Mouse (Mus musculus) heart, postnatal 10 days (tissue): ENCODE data around the gene Pak3. TPM values are rescaled to one million over a fixed set of nuclear protein-coding genes. Genes with fewer than 3 reads are reported as not detected.
A peak's percentile ranks its signal among the peaks of the same experiment; 100 is the strongest.

Experiments used
- DNase-seq, 2 experiments: peaks; one replicate each; pipeline ENCODE4 v3.0.0; 2021
- intact Hi-C: fragments of 180-260 bp; cut with DNase I; formaldehyde crosslinking; loops from one replicate; pipeline ENCODE4 v1.15.1; 2025
- microRNA-seq, 2 experiments: library from miRNA; unstranded; fragments of <30 nt; microRNA quantifications; one replicate each; pipeline ENCODE4 v1.2.0; 2022
- total RNA-seq, 2 experiments: library from RNA; stranded (reverse); gene quantifications; 2 replicates each; pipeline ENCODE4 v1.2.3; 2021

Gene Pak3
- total RNA-seq, 2 experiments from 2014 or later, result 2.4 to 5.5 TPM

- intact Hi-C loops, result no loop called here
- no peak for DNase-seq
Measured at GRCm38 (mm10) chrX:143655177-143655492, 136.7 kb downstream of the Pak3 start.

DNA sequence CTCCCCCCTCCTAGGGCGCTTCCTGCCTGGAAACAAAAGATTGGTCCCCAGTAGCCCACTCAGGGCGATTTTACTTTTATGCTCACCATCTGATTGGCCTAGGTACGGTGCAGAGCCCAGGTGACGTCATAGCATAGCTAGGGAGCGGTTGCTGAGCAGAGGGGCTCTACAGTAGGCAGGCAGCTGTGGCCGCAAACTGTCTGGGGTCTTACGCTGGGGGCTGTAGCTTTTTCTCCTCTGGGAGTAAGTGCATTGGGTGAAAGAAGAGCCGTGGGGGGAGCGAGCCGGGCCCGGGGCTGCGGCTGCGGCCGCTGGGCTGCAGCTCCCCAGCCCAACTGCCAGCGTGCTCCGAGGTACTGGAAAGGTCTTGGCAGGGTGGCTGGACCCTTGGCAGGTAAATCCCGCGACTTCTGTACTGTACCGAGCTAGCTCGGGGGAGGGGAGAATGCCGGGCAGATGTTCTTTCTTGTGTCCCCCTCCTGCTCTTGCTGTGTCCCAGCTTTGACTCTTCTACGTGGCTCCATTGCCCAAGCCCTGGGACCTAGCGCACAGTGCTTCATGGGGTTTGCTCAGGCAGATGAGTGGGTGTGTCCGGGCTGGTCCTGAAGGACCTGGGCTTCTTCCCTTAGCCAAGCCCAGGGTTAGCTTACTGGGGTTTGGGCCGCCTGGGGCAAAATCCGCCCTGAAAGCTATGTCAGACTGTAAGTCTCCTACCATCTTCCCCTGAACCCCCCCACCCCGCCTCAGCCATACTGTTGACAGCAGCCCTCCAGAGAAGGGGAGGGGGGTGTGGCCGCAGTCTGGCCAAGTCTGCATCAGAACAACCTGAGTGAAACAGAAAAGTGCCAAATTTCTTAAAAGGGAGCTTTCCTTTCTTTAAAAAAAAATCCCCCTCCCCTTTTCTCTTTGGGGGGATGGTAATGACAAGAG, 146.1 kb downstream of the Pak3 start:
- peak; percentile 20 to 24 for DNase-seq
- intact Hi-C loops, result loop anchor here (5.0 kb wide), 1 partner anchor 567 kb away; the partner anchor contains the start of gene Rtl9

GRCm38 (mm10) chrX:143665771-143666170, 147.4 kb downstream of the Pak3 start:
- no peak for DNase-seq
- intact Hi-C loops, result loop anchor here (5.0 kb wide), 1 partner anchor 568 kb away; the partner anchor contains the start of gene Rtl9

GRCm38 (mm10) chrX:143666991-143667390, 148.6 kb downstream of the Pak3 start:
- peak in 1 of 2 experiments; percentile 11 for DNase-seq
- intact Hi-C loops, result loop anchor here (5.0 kb wide), 1 partner anchor 570 kb away; the partner anchor contains the start of gene Rtl9

DNA sequence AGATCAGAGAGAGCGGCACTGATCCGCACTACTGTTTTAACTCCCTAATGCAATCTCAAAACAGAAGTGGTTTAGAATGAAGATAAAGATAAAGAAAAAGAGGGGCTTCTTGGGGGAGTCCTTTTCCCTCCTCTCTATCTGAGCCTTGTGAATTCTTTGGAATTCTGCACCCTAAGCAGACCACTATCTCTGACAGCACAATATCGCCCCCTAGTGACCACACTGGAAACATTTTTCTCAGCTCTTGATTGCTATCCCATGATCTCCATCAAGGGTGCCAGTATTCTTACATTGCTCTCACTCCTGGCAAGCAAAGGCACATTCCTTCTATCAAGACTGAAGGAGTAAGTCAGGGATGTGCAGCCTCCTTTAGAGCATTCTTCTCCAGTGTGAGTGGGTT, 149.9 kb downstream of the Pak3 start:
- intact Hi-C loops, result loop anchor here (1.0 to 5.0 kb wide), 2 partner anchors 206 to 571 kb away; partner anchors contain the start of gene Rtl9
- DNase-seq, result peak; percentile 41 to 58

DNA sequence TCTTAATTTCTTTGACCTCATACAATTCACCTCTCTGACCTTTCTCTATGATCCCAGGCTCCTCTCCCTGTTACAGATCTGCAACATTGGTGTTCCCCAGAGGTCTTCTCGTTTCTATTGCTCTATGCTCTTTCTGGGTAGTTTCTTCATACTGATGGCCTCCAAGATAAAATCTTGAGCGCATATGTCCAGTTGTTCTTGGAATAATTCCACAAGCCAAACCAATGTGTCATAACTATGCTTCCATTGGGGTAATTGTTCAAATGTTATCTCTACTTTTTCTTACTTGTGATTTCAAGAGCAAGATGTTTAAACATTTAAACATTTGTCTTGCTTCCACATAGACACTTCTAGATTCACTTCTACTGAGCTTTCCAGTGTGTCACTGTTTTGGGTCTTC, 160.2 kb downstream of the Pak3 start:
- intact Hi-C loops, result no loop called here
- DNase-seq, result no peak

DNA sequence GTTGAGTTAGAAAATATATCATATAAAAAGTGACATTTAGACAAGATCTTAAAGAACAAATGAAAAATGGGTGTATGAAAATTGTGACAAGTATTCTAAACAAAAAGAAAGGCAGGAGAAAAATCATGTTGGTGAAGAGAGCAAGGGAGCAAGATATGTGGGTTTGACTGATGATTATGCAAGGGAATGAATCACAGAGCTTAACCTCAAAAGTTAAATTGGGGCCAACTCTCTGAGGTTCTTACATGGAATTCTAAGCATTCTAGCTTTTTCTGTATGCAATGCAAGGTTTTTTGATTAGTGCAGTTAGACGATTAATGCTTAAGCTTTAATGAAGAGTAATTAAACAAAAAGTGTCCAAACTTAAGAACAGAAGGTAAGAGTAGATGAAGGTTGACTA, 203.9 kb downstream of the Pak3 start:
- DNase-seq, result no peak
- intact Hi-C loops, result no loop called here

DNA sequence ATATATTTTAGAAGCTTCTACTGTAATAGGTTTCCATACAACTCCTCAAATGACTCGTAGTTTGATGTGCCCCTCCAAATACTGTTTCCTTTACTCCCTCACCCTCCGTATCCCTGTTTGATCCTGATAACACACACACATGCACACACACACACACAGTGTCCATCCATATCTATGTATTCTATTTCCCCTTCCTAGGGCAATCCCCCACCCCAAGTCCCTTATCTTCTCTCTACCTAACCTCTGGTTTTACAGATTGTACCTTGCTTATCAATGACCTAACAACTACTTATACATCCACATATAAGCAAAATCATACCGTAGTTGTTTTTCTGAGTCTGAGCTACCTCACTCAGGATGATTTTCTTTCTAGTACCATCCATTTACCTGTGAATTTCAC, 207.0 kb downstream of the Pak3 start:
- DNase-seq, result no peak
- intact Hi-C loops, result no loop called here

DNA sequence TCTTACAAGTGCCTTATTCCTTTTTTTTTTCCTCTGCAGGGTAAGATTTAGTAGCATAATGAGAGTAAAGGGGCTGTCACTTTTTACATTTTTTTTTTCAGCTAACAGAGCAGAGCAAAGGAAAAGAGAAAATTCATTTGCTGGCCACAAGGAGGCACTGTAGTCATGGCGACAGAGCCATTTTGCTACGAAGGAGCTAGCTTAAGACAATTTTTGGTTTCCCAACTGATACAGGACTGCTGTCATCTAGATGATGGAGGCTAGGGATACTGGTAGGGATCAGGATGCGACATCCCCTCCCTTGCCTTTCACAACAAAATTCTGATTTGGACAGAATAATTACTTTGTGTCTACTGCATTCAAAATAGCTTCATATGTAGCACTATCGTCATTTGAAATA, 217.6 kb downstream of the Pak3 start:
- DNase-seq, result peak; percentile 7 to 26
- intact Hi-C loops, result loop anchor here (5.0 kb wide), 1 partner anchor 566 kb away; no protein-coding TSS in a partner anchor

GRCm38 (mm10) chrX:143739171-143739570, 220.8 kb downstream of the Pak3 start:
- intact Hi-C loops, result loop anchor here (1.0 to 5.0 kb wide), 2 partner anchors 257 to 563 kb away; no protein-coding TSS in a partner anchor
- DNase-seq, result peak; percentile 23 to 47

DNA sequence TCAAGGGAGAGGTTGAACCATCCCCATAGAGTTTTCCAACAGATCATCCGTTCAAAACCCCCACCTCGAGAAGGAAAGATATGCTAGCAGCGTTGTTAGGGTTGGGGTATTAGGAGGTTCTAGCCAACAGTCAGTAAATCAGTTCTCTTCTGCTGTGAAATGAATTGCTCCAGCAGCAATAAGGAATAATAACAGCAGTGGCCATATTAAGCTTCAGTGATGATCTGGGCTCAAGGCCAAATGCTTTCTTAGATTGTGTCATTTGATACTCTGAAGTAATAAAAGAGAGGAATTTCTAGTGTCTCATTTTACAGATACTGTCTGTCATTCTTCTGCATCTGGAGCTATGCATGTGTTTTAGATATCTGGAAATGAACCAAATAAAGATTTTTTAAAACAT, 244.2 kb downstream of the Pak3 start:
- intact Hi-C loops, result no loop called here
- DNase-seq, result no peak

DNA sequence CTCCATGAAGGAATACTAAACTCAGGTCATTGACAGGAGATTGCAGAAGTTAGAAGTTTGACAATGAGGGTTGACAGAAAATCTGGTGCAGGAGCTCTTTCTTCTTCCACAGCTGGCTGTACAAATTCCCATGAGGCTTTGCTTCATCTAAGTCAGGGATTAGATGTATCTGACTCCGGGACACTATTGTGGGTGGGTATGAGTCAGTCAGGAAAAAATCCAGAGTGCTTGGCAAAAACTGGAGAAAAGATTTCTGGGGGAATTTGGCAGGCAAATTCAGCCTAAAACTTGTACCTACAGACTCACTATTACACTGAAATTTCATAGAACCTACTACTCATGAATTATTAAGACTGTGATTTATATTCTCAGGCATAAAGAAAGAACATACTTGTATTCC, 297.6 kb downstream of the Pak3 start:
- intact Hi-C loops, result no loop called here

GRCm38 (mm10) chrX:143818961-143819360, 300.6 kb downstream of the Pak3 start:
- intact Hi-C loops, result no loop called here

More for the DNA sequence above, 297.6 kb downstream of the Pak3 start:
- DNase-seq, result no peak

DNA sequence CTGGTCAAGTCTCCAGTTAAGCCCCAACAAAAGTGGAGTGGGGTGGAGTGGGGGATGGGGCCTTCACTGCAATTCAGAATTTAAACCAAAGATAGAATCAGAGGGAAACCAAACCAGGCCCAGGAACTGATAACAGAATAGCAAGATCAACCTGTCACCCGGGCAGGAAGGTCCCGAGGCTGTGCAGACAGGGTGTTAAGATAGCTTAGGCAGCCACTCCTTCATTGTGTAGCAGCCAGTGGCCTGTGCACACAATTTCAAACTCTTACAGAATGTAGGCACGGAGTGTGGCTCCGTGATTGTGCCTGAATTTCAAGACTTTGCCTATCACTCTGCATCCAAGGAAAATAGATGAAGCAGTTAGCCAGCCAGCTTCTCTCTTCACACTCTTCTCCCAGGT, 308.1 kb downstream of the Pak3 start:
- DNase-seq, result peak in 1 of 2 experiments; percentile 1
- intact Hi-C loops, result no loop called here

More at GRCm38 (mm10) chrX:143818961-143819360, 300.6 kb downstream of the Pak3 start:
- DNase-seq, result no peak

DNA sequence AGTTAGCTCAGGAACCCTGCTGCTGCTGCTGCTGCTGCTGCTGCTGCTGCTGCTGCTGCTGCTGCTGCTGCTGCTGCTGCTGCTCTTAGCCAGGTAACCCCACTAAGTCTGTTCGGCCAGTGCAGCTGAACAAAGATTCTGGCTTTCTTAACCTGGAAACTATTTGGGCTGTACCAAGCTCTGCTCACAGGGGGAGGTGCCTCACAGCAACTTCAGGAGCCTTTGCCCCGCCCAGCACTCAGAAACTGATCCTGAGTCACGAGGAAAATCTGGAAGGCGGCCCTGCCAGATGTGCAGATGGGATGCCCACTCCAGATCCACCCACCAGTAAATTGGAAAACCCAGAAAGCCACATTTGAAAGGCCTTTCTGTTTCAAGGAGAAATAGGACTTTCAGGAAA, 308.8 kb downstream of the Pak3 start, which contains the start of gene Capn6:
Gene Capn6 (minus strand): TSS at position 203 of the 400 bp plus-strand sequence.
- intact Hi-C loops, result no loop called here
- DNase-seq, result peak; percentile 6 to 24

DNA sequence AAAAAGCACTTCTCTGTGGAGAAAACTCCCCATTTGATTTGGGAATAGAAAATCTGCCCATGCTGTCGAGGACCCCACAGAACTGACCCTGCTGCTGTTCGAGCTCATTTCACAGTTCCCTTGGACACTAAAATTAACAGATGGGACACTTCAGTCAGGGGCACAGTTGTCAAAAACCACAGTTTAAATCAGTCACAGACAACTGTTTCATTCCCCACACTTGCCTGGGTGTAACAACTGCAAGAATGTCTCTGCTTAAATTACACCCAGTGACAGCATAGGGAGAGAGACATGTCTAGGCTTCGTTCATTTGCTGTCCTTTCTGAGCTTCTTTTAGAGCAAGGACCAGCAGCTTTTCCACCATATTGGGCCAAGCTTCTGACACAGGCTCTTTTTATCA, 328.2 kb downstream of the Pak3 start:
- DNase-seq, result no peak
- intact Hi-C loops, result no loop called here

Small RNA genes lying within 50 kb of the gene (microRNA-seq; reads per million reads assigned to microRNA genes)
- gene Gm47298, result 0 reads per million in 2 experiments

Other genes with a start within 250 kb of the Pak3 start
- gene Chrdl1, start 124.3 kb upstream of the Pak3 start, total RNA-seq, result 1 to 10 TPM; 2.2 to 2.8 TPM